Mouse (Mus musculus) embryo, embryonic 11 days (tissue): Measurements from ENCODE around the gene Hsd11b2.
"Not testable (repeated sequence)": the region's sequence is repeated elsewhere in the genome, so short reads cannot be mapped to it uniquely, and the experiment has no call there.

Experiments
- DNase-seq: peaks from one replicate; pipeline ENCODE4 v3.0.0-alpha.2; 2015

Hsd11b2 gene

DNA sequence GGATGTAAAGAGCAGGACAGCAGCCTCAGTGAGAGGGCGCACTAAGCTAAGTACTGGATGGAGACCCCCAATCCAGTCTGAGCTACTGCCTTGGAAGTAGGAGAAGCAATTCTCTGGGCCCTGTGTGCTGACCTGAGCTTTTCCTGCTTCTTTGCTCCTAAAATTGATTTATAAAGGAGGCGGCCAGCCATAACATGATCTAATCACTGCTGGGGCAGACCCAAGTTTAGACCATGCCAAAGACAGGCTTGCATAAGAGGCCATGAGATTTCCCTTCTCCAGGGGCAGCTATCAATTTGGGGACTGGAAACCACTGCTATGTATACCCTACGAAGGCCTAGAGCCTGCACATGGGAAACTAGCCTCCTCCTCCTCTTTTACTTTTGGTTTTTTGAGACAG lies 10.7 kb downstream of the Hsd11b2 start:
- DNase-seq: no peak

DNA sequence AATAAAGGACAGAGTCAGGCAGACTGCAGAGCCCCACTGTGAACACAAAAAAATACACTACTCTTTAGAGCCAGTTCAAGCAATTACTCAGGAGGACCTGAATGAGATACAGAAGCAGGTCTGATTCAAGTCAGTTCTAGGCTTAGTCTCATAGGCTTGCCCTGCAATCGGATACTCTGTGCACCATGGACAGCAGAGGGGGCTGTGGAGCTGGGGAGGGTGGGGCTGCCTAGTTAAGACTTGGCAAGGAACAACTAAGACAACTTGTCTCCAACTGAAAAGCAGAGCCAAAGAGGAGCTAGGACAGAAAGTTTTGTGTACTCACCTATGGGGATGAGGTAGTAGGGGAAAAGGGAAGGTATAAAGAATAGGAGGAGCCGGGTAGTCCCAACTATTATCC lies 13.2 kb downstream of the Hsd11b2 start:
- no peak for DNase-seq

DNA sequence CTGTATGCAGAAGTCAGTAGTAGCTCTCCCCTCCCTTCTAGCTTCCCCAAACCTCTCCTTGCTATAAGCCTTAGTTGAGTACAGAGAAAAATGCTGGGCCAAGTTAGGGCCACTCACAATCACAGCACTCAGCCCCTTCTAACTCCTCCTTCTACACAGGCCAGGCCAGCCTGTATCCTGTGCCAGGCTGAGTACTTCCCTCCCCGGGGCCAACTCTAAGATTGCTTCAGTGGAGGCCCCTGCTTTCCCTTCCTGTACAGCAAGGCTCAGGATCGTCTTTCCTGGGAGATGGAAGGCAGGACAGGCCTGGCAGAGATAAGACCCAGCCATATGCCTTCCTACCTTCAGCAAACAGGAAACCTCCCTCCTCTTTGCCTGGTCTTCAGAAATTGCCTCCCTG lies 14.9 kb downstream of the Hsd11b2 start:
- no peak for DNase-seq

DNA sequence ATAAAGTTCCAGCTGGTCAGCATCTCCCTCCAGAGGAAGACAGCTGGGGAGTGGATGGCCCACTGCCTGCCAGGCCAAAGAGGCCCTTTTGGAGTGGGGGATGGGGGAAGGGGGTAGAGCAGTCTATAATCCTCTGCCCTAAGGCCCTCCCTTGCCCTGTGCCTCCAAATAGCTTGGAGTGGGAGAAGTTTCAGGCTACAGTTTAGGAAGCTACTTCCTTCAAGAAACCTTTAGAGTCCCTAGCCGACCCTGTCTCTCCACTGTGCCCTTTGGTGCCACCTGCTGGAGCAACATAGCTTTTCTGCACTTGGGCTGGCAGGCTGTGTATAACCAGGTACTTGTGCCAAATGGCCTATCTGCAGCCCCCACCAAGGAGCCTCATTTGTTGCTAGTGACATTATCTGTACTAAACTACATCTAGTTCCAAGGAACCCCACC lies 15.4 kb downstream of the Hsd11b2 start:
- peak; percentile 84 for DNase-seq

DNA sequence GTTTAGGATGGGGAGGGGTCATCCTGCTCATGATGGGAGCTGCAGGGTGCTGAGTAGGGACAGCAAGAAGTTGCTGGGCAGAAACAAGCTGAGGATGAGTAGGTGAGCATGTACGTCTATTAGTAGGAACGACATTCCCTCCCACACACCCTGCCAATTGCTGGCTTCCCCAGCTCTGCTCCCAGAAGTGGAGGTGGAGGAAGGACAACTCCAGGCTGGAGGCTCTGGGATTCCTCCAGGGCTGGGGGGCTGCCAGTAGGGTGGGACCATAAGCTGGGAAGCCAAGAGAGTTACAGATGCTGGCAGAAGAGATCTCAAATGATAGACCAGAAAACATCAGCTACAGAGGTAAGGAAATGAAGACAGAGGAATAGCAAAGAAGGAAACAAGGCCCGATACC lies 18.0 kb downstream of the Hsd11b2 start:
- no peak for DNase-seq

DNA sequence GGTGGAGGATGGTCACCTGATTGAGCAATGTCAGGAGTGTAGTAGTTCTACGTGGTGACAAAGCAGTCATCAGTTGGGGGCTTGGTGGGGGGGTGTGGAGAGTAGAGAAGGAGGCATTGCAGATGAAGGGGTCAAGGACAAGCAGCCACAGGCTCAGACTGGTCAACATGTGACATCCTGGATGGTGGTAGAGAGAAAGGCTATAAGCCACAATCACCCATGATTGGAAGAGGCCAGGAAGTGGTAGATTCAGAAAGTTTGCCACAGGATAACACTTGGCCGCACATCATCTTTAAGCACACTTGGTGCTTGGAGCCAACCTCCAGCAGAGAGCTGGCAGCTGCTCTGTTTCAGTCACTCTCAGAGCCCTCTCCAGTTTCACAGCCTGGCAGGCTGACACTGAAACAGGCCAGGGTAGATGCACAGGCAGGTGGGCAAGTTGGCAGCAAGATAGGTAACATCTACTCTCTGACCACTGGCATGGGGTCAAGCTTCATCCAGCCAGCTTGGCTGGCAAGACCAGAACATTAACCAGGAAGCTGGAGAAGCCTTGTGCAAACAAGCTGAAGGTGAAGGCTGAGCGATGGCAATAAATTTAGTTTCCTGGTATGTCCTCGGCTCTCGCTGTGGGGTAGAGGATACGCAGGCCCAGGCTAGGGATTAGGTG lies 18.6 kb downstream of the Hsd11b2 start:
- no peak for DNase-seq

DNA sequence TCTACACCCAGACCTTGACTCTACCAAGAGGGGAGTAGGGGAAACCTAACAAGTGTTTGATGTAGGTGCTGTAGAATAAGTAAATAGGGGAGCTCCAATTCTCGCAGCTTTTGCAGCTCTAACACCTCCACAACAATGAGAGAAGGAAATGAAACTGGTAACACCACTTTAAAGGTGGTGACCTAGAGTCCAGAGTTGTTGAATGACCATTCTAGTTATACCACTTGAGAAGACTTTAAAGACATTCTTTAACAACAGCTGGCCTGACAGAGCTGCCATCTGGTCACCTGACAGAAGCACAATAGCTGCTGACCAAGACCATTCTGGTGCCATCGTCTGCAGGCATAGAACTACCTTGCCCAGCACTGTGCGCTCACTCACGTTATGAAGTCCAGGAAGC lies 20.4 kb downstream of the Hsd11b2 start:
- DNase-seq: no peak

DNA sequence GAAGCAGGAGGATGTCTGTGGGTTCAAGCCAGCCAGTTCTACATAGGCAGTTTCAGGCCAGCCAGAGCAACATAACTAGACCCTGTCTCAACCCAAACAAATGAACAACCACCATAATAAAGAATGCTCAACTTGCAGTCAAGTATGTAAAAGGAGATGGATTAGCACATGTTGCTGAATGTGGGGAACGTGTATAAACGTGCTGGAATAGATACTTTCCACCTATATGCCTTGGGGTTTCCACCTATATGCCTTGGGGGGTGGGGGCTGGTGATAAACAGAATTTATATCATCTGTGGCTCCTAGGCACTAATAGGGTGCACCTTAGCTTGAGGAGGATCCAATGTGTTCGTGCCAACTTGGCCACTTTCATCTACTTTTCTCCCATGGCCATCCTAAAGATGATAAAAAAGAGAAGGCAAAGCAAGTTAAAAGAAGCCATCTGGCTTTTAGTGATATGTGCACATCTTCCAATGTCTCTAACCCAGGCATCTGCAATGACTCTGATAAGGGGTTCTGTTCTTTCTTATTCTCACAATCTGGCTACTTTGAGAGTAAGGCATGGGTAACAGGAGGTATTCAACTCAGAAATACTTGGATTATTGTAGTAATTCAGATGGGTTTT lies 23.6 kb downstream of the Hsd11b2 start:
- no peak for DNase-seq

DNA sequence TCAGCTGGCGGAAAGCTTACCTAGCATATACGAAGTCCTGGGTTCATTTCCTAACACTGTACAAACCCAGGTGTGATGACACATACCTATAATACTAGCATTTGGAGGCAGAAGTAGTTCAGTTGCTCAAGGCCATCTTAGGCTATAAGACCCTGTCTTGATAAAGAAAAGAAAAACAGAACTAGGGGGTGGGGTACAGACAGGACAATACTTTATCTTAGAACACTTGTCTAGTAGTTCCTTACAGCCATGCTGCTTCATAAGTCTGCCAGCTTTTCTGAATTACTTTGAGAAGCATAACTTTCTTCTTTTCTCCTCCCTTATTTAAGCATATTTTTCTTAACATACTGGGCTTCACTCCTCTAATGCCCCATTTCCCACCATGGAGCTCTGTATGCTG lies 24.3 kb downstream of the Hsd11b2 start:
- no peak for DNase-seq

DNA sequence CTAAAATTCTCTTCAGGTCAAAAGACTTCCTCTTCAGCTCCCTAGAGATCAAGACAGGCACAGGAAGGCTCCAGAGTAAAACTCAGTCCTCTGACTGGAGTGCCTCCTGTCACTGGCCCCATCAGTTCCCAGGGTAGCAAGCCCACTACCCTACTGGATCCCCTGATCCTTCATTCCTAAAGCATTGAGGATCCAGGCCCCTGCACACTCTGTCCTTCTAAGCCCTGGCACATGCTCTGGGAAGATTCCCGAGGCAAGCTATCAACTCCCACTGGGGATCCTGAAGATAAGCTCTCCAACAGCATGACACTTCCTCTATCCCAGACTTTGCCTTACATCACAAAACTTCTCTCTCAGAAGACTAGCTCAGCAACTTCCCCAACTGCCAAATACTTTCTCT lies 25.1 kb downstream of the Hsd11b2 start:
- no peak for DNase-seq

DNA sequence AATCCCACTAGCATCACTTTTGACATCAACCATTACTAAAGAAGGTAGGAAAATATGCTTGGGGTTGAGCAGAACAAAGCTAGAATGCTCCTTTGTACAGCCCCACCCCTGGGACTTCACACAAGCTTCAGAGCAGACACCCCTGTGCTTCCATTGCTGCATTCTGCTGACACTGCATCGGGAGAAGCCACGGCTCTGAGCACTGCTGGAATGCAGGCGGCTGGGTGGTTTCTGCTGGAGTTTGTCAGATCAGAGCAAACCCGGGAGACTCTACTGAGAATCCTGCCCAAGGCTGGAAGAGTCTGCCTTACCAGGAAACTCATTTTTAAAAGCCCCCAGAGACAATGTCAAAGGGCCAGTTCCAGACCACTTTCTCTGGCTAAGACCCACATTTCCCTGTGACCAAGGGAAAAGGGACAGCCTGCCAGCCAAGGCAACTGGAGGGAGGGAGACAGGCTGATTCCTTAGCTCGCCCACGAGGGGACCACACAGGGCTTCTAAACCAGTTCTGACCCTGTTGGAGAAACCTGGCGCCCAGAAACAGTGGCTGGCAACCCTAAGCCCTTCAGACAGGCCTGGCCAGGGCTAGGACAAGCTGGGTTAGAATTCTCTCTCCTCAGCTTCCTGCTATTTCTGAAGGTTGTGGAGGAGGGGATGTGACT lies 26.1 kb downstream of the Hsd11b2 start:
- DNase-seq: no peak

DNA sequence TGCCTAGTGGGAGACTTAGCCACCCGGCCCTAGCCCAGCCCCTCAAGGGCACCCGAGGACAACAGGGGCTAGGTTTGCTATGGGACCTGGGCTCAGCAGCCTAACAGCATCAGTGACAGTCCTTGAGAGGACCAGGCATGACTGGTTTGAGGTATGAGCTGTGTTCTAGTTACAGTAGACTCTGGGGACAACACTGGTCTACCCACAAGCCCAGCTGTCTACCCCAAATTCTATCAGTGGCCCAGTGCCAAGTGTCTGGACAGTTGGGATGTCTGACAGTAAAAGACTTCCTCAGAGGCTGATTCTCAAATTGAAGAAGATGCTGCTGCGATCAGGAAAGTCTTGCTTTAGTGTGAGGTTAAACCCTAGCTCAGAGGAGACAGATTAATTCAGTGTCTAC lies 26.7 kb downstream of the Hsd11b2 start:
- DNase-seq: no peak

DNA sequence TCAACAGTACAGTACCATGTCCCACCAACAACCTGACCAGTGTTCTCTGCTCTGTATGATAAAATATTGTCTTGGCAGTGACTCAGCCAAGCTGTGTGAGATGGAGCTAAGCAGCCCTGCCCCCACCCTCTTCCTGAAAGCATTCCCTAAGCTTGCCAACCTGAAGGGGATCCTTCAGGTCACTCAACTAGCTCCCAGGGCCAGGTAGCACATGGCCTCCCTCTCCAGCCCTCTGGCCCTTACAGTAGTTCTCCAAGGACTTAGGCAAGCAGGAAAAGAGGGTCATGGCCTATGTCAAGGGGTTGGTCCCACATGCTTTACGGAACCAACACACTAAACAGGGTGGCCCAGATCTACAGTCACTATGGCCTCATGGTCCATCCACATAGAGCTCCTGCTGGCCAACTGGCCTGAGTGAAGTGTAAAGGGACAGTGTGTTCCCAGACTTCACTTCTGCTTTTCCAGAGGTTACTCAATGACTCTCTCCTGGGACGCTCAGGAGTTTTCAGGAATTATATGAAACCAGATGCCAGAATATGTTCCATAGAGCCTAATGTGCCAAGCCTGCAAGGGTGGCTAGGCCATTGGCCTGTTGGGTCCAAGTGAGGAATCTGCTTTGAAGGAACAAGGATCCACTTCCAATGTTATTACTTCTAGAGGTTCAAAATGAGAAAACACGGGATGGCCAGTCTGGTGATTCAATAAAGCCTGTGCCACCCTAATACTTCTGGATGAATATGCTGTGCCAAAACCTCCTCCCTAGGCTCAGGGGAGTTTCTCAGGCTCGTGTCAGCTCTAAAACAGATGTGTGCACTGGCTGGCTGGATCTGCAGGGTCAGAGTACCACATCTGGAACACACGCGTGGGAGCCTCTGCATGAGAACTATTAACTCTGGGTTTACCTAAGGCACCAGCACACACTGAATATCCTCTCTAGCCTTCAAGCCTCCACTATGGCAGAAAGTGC lies 28.1 kb downstream of the Hsd11b2 start:
- no peak for DNase-seq

DNA sequence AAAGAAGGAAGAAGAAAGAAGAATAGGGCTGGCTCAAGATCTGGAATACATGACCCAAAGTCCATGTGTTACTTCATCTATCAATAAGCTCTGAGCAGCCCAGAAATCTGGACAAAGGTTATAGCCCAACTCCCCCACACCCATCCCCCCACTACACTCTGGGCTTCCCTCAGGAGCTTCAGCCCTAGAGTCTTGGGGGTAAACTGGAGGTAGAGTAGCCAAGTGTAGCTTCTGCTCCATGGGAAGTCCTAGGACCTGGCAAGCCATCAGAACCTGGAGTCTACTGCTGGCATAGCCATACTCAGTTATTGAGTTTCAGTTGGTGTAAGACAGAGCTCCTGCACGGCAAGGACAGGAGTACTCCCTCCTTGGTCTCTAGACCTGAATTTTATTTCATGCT lies 31.0 kb downstream of the Hsd11b2 start:
- no peak for DNase-seq

DNA sequence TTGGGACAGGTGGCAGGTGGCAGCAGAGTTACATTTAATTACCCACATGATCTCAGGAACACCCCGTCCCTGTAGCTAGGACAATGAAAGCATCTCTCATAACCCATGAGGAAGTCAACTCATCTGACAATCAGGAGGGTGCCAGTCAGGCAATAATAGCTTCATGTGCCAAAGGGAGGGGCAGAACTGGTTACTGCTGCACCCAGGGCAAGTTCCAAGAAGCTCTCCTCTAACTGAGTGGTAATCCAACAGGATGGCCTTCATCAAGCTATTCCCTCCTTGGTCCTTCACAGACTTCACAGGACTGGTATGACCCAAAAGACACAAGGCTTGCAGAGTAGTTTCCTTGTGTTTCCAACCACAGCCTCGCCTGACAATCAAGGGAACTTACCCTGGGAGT lies 31.5 kb downstream of the Hsd11b2 start:
- no peak for DNase-seq

DNA sequence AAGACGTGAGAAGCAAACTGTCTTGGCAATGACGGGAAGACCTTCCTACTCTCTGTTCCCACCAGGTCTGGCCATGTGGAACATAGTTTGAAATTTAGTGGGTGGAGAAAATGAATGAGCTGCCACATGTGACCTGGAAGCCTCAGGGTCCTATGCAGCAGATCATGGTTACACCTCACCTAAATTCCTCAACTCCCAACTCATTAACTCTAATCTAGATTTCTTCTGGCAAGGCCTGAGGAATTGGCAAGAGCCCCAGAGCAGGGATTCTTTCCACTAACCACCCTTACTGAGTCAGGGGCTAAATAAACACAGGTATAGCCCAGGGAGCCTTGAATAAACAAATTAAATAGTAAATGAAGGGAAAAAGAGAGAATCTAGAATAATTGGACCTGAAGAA lies 33.5 kb downstream of the Hsd11b2 start:
- DNase-seq: no peak

DNA sequence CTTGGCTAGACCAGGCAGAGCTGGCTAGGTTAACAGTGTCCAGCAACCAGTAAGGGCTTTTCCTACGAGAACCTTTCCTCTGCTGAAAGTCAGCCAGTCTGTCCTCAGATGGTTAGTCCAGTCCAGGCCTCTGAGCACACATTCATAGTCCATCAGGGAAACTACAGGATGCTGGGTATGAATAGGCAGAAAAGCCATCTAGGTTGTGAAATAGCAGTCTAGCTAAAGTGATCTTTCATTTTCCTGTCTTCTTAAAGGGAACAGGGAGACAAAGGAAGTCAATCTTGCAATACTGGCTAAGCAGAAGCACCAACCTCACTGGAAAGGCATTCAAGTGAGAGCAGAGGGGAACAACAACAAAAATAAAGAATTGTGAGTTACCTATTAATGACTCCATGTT lies 34.3 kb downstream of the Hsd11b2 start:
- DNase-seq: no peak

DNA sequence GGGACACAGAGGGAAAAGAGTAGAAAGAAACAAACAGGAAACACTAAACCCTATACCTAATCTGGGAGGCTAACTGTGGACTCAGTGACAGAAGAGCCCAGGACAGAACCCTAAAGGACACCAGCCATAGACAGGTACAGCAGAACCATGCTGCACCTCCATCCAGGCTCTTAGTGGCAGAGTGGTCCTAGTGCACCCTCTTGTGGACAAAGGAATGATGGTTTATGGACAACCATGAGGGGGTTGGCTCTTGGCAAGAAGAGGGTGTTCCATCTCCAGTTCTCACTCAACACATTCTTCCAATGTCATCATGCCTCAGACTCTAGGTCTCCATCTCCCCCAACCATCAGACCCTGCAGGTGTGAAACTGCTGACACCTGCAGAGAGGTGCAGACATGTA lies 35.5 kb downstream of the Hsd11b2 start:
- peak; percentile 71 for DNase-seq

DNA sequence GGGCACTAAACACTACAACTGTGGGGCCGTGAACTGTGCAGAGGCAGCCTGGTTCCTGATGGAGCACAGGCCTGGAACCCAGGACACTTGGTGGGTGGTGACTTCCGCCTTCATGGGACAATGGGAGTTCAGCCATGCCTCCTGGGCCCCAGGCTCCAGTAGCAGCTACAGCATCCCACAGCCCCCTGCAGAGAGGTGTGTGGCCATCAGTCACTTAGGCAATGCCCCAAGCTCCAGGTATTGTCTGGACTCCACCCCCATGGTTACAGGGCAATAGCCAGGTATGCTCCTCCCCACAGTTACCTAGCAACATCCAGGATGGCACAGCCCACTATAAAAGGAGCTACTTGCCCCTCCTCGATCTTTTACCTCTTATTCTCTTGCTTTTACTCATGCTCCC lies 36.7 kb downstream of the Hsd11b2 start:
- DNase-seq: no peak

DNA sequence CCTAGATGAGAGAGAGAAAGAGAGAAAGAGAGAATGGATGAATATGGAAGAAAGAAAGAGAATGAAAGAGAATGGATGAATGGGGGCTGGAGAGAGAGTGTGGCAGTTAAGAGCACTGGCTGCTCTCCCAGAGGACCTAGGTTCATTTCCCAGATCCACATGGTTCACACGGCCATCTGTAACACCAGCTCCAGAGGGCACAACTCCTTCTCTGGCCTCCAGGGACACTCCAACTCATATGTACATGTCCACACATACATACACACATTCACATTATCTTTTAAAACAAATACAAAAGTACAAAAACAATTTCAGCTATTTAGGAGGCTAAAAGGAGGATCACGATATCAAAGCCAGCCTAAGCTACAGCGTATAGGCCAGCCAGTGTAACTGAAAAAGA lies 44.3 kb downstream of the Hsd11b2 start:
- no peak for DNase-seq

DNA sequence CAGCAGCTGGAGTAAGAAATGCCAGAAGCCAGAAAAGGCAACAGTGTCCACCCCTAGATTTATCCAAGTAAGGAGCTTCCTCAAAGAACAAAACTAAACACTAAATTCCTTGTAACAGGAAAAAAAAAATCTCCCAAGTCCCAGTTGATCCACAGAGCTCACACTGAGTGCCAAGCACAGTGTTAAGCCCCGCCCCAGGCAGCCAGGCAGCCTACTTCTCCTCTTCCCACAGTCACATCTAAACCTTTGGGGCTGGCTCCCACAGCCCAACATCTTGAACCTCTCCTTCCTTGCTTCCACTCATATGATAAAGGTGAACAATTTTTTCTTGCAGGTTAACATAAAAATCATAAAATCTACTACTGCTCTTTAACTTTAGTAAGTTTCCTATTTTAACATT lies 45.3 kb downstream of the Hsd11b2 start:
- no peak for DNase-seq

DNA sequence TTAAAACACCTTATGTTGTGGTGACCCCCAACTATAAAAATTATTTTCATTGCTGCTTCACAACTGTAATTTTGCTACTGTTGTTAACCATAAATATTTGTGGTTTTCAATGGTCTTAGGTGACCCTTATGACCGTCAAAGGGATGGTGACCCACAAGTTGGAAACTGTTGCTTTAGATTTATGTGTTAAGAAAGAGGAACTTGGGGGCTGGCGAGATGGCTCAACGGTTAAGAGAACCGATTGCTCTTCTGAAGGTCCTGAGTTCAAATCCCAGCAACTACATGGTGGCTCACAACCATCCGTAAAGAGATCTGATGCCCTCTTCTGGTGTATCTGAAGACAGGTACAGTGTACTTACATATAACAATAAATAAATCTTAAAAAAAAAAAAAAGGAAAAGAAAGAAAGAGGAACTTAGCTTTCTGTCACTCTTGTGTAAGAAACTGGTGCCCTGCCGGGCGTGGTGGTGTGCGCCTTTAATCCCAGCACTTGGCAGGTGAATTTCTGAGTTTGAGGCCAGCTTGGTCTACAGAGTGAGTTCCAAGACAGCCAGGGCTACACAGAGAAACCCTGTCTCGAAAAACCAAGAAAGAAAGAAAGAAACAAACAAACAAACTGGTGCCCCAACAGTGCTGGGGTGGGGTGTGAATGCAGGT lies 46.1 kb downstream of the Hsd11b2 start:
- DNase-seq: not testable (repeated sequence)

DNA sequence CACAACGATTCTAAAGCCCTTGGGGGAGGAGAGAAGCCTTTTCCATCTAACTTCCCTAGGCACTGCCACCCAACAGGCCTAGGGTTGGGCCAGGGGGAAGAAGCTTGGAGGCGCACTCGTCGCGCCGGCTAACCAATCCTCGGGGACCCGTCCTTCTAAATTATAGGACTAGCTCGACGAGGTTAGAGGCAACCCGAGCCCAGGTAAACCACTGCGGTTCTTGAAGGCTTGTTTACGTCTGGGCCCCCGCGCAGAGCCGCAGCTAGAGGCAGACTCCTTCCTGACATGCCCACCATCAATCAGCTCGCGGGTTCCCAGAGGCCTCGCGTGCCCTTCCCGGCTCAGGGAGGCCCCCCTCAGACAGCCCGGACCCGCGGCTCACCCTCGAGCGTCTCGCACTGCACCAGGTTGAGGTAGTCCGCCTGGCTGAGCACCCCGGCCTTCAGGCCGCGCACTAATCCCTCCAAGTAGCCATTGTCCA lies 46.9 kb downstream of the Hsd11b2 start:
- DNase-seq: peak; percentile 16
